Mouse (Mus musculus) layer of hippocampus, adult 11-12 months (tissue): Measurements from ENCODE around the gene Hk2.
A peak's percentile ranks its signal among the peaks of the same experiment; 100 is the strongest.

Experiments used
- DNase-seq: peaks from one replicate; pipeline ENCODE4 v3.0.0; 2022; ENCODE audit warnings: low spot score

The Hk2 gene

DNA sequence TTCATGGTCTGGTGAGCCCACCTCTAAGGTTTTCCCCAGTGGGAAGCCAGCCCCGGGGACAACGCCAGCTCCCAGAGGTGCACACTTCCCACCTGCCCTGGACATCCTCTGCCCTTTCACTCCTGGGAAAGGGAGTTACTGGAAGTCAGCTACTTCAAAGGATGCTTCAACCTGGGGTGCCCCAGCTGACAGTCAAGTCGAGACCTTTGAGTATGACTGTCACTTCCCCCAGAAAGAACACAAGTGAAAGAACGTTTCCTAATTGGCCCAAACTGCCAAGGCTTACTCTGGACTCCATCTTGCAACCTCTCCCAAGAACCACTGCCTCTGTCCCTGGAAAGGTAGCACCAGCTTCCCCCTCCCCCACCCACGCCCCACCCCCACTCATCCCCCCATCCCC lies 4.5 kb downstream of the Hk2 start:
- DNase-seq = no peak

DNA sequence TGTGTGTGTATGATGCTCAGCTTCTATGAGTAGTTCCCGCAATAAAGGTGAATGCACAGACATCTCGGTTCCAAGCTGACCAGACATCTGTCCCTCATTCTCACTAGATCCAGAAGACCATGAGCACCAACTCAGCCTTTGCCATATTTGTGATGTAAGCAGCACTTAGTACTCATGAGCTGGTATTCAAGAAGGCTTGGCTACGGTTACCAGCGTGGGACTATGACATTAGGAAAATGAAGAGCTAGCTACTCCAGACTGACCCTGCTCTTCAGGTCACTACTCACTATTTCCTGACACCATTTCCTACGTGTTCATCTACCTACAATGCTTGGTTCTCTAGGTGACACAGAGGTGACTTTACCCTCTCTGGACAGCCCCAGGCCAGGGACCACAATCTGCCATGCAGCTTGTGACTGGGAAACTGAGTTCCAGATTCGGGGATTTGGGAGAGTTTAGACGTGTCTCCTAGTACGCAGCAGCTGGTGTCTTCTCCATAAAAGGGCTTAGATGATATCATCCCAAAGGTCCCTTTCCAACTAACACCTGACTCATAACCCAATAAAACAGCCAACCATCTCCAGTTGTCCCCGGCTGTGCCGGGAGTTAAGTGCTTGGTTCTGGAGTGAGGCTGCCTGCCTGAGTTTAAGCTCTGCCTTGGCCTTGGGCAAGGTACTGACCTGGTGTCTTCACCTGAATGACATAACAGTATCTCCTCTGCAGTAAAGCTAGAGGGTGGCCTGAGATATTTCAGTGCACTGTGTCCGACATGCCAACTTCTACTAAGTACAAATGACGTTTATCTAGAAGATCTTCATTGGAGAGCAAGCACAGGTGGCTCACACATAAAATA lies 6.3 kb downstream of the Hk2 start:
- no peak for DNase-seq

DNA sequence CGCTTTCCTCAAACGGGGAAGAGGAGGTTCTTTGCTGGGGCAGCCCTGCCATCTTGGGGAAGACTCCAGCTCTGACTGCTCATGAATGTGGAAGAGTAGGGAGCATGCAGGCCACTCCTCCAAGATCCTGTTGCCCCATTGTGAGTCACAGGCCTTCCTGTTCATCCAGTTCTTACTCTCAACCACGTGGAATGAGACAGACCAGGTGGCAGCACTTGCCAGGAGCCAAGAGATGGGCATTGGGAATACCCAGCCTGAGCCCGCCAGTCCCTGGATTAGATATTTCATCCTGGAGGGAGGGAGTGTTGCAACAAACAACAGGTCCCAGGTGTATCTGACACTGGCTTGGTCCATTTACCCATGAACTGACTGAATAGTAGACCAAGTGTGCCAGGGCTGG lies 7.6 kb downstream of the Hk2 start:
- no peak for DNase-seq

DNA sequence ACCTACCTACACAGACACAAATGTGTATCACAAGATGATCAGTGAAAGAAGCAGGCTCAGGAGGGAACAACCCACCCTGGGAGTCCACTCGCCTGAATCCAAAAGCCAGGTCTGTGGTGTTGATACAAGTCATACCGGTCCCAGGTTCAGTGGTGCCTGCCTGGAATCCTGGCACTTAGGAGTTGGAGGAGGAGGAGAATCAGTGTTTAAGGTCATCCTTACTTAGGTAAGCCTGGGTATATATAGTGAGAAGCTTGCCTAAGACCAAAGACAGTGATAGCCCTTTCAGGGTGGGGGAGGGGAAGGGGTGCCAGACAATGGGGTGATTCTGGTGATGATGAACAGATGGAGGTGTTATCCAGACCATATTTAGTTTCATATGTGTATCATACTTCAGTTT lies 9.0 kb downstream of the Hk2 start:
- no peak for DNase-seq

DNA sequence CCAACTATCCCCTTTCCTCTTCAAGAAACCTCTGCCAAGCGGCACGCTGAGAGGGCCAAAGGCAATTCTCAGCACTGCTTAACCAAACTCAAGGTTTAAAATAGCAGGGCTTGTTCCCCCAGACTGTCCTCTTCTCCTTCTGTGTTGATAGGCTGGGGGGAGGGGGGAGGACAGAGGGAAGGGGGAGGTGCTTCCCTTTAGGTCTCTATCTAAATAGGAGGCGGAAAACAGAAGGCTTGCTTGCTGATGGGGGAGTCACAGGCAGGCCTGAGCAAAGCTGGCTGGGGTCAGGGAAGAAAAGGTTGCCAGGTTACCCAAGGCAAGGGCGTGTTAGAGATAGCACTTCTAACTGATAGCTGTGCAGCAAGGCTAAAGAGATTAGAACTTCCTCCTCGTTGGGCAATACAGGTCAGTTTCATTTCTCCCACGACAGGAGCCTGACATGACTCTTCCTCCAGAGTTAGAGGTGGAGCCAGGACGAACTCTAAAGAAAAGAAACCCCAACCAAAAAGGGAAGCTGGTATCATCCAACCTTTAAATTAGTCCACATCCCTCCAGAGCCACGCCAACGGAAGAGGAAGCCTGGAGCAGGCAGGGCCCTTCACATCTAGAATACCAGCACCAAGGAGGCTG lies 10.3 kb downstream of the Hk2 start:
- peak; percentile 34 for DNase-seq

DNA sequence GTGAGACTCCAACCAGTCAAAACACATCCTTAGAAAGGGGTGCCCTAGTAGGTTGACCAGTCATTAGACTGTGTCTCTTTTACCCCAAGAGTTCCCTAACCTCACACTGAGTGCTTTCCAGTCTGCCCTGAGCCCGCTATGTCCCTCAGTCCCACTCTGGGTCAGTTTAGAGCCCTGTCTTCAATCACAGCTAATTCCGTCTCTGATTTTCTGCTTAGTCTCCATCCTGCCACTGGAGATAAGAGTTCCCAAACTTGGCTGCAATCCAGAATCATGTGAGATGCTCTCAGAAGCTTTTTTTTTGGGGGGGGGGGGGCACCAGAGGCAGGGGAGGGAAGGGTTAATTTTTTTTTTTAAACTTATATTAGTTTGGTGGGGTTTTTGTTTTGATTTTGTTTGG lies 11.5 kb downstream of the Hk2 start:
- no peak for DNase-seq

DNA sequence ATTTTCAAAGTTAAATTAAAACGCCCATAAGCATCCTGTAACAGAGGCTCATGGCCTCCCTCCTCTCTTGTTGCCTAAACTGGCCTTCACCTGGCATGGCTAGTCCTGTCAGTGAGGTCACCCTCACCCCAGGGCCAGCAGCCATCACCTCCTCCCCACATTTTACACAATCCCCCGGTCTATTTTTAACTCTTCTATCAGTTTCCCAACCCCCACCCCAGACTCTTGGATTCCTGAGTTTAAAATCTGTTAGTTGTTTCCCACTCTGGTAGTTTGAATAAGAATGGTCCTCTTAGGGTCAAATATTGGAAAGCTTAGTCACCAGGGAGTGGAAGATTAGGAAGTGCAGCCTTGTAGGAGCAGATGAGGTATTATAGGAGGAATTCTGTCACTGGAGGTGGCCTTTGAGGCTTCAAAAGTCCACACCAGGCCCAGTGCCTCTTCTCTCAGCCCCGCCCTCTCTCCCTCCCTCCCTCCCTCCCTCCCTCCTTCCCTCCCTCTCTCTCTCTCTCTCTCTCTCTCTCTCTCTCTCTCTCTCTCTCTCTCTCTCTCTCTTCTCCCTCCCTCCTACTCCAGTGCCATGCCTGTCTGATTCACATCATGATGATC lies 13.4 kb downstream of the Hk2 start:
- no peak for DNase-seq

DNA sequence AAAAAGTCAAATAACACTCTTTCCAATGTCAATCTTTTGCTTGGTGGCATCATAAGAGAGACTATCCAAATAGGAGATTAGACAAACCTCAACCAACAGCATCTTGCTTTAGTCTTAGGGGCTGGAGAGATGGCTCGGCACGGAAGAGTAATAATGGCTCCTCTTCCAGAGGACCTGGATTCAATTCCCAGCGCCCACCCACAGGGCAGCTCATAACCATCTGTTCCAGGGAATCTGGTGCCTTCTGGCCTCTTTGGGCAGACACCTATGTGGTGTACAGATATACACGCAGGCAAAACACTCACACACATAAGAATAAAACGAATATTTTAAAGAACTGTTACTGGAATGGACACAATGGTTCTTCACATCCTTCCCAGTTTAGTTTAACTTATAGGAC lies 15.0 kb downstream of the Hk2 start:
- DNase-seq = no peak

DNA sequence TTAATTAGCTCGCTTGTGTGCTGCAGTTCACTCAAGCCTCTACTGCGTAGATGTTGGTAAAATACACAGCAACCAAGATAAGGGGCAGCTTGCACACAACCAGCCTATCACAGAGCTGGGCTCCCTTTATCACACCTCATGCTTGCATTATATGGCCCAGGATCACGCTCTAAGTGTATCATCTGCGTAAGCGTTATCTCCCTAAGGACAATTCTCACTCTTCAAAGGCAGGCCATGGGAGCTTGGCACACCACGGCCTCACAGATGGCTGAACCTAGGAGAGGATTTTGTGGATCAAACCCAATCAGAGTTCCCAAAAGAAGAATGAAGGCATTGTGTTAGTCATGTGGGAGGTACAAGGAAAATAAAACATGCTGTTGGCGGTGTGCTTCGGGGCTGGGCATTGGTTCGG lies 17.4 kb downstream of the Hk2 start:
- no peak for DNase-seq

DNA sequence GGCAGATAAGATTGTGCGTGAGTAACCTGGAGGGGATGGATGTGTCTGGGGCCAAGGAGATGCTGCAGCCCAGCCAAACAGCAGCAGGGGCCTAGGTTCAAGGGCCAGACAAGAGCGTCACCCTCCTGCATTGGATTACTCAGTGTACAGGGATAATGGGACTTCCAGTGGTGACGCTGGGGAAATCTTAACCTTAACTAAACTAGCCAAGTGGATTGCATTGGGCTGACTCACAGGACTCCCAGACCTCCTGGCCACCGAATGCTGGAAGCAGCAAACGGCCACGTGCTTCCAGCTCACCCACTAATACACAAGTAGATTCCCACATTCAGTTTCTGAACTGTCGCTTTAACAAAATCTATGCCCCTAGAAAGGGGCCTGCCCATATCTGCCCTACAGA lies 18.0 kb downstream of the Hk2 start:
- no peak for DNase-seq

DNA sequence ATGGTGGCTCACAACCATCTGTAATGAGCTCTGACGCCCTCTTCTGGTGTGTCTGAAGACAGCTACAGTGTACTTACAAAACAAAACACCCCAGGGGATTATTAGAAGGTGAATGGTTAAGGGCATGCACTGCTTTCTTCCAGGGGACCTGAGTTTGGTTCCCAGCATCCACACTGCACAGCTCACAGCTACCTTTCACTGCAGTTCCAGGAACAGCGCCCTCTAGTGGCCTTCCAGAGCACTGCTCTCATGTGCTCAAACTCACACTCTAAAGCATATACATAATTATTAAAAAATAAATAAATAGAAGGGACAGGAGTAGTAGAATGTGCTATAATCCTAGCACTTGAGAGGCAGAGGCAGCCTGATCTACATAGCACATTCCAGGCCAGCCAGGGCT lies 18.9 kb downstream of the Hk2 start:
- DNase-seq = no peak

DNA sequence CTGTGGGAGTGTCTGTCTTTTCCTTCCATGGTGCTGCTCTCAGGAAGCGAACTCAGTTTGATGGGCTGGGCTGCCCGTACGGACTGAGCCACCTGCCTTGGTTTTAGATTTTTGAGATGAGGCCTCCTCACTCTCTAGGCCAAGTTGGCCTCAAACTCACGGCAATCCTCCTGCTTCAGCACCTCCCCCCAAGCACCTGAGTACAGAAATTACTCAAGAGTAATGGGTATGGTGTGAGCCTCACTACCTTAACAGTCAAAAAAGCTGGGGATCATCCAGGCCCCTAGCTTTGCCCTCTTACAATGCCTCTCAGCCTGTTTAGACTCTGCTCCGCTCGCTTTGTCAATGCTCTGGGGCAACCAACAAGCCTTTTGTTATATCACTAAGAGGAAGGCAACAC lies 19.5 kb downstream of the Hk2 start:
- no peak for DNase-seq

DNA sequence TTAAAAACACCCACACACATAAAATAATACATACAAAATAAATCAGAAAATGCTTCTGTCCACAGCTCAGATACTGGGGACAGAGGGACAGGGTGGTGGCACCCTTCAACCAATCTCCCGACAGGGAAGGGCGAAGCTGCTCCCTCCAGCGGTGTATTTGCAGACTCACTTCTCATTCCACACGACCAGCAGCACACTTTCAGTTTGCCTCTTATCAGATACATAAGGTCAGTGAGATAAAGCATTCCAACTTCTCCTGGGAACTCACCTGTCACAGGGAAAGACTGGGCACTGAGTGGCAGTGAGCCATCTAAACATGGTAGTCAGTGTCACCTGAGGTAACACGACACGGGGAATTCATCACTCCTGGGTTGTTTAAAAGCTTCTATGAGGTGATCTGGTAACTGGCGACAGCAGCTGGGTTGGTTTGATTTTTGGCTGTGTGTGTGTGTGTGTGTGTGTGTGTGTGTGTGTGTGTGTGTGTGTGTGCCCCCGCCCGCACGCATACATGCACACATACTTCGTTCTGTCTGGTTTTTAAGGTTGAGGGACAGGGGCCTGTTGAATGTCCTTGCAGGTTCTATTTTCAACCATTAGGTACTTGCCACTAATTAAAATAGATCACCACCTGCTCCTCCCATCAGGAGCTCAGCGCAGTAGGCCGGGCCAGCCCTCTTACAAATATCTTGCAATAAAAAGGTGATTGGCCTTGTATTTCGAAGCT lies 20.5 kb downstream of the Hk2 start:
- no peak for DNase-seq

DNA sequence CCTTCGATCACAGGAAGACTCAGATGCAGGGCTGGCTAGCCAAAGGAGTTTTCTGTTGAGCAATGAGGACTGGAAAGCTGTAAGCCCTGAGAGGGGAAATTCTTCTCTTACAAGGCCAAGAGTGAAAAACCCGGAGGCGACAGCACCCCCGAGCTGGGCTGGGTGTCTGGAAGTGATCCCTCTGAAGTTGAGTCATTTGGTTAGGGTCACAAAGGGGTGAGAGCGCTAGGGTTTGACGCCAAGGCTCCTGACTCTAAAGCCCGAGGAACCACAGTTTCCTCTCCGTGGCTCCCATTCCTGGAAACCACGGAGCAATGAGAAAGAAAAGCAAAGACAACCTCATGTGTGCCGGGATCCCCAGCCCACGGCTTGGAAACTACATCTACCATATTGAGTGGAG lies 21.2 kb downstream of the Hk2 start:
- no peak for DNase-seq

DNA sequence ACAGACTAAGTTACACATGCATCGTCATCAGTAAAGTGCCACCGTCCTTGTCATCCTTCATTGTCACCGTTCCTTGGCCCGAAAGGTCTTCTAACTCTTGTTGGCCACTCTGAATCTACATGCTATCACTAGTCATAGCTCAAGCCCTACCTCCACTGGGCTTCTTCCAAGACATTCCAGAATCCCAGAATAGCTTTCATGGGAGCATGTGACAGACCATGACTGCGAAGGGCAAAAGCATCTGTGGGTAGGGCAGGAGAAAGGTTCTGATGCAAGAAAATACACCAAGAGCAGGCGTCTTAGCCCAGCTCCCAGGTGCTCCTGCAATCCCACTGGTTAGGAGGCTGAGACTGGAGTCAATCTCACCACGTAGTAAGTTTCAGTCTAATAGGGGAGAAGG lies 22.5 kb downstream of the Hk2 start:
- no peak for DNase-seq

DNA sequence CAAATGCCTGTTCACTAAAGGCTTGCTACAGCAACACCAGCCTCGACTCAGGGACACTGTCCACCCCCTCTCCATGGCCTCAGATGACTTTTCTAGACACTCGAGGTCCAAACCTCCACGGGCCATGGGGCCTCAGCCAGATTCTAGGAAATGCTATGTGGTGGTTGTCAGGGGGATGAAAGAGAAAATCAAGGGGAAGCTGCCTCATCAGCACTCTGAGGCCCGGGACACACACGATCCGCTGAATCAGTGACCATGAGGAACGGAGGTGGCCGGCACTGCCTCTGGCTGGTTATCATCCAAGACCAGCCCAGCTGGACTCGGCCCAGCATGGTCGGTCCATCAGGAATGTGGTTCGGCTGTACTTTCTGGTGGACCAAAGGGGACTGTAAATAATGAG lies 23.2 kb downstream of the Hk2 start:
- DNase-seq = no peak

DNA sequence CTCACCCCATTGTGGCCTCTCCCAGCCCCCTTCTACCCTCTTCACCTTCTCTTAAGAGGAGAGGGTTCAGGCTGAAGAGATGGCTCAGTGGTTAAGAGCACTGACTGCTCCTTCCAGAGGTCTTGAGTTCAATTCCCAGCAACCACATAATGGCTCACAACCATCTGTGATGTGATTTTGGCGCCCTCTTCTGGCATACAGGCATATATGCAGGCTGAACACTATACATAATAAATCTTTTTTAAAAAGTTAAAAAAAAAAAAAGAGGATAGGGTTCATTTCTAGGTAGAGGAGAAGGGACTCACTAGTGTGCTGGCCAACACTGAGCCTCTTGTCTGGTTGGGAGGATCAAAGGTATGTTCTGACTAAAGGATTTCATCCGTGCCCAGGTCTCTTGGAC lies 24.2 kb downstream of the Hk2 start:
- no peak for DNase-seq

DNA sequence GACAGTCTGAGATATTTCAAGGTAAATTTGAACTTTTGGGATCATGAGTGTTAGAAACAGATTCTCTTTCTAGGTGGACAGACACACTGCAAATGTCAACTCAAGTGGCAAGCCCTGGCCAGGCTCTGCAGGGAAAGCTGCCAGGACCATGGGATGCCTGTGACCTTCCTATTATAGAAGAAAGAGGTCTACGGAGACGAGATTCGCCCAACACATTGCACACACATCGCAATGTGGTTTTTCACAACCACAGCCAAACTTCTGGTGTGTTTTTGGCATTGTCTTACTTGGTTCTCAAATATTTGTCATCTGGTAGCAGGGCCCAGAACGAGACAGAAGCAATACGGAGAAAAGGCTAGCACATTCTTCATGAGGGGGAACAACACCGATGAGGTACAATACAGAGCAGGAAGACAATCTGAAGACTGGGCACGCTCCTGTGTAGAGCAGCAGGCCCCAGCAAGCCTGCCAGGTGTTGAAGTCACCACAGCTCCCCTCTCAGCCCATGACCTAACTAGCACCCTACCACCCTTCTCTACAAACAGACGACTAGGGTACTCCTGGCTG lies 26.1 kb downstream of the Hk2 start:
- DNase-seq = no peak

DNA sequence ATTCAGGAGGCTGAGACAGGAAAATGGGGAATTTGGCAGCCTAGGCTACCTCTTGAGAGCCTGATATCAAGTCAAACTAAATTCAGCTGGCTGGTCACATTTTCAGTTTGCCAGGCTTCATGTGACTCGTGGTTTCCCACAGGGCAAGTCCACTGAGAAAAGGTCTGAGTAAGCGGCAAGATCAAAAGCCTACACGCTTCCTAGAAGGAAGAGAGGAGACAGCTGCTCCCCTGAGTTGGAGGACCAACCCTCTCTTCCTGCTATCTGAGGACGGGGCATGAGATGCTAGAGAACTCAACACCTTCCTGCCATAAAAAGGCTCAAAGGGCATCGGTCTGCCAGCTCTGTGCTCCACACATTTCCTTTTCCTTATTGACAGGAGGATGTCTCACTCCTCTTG lies 27.2 kb downstream of the Hk2 start:
- no peak for DNase-seq

DNA sequence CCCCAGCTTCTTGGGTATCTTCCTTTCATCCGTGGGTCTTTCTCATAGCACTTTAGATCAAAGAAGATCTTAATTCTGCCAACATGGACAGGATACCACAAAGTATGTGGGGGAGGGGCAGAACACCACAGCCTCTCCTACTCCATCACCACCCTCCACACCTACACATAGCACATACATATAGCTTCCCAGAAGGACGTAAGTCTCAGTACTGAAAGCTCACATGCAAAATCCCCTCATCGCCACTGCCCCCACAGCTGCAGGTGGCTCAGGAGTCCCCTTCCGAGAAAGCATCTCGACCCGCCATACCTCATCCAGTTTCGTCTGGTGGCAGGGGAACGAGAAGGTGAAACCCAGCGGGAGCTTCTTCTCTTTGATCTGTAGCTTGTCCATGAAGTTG lies 29.7 kb downstream of the Hk2 start:
- no peak for DNase-seq

DNA sequence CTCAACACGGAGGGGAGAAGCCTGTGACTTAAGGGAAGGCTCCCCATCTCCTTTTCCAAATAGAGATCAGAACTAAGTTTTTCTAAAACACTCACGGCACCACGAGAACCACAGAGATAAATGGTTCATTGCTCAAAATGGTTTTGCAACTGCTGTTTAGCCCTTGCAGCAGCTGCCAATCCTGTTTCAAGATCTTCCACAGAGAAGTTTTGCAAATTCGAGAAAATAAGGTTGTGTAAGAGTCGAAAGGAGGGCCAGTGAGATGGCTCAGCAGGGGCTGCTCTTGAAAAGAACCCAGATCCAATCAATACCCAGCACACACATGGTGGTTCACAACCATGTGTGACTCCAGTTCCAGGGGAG lies 32.8 kb downstream of the Hk2 start:
- no peak for DNase-seq

DNA sequence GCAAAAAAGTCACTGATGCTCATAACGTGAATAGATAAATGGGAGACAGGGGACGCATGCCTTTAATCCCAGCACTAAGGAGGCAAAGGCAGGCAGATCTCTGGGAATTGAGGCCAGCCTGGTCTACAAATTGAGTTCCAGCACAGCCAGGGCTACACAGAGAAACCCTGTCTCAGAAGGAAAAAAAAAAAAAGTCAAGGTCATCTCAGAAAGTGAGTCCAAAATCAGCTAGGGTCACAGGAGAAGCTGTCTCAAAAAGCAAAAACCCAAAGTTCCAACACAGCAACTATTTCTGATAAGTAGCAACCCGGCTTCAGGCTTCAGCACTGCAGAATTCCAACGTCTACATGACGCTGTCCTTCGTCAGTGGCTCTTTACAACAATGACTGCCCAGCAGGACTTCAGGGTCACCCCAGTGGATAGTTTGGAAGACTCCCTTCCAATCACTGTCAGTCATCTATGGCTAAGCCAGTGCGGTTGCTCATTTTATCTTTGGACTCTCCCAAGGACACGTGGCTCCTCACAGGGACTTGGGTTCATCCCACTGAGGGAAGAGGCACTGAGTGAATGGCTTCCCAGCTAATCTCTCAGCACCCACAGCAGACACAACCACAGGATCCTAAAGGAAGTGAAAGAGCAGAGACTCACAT lies 33.3 kb downstream of the Hk2 start:
- no peak for DNase-seq
